Mouse (Mus musculus): ENCODE data around the gene Sfrp2.

Gene Sfrp2

DNA sequence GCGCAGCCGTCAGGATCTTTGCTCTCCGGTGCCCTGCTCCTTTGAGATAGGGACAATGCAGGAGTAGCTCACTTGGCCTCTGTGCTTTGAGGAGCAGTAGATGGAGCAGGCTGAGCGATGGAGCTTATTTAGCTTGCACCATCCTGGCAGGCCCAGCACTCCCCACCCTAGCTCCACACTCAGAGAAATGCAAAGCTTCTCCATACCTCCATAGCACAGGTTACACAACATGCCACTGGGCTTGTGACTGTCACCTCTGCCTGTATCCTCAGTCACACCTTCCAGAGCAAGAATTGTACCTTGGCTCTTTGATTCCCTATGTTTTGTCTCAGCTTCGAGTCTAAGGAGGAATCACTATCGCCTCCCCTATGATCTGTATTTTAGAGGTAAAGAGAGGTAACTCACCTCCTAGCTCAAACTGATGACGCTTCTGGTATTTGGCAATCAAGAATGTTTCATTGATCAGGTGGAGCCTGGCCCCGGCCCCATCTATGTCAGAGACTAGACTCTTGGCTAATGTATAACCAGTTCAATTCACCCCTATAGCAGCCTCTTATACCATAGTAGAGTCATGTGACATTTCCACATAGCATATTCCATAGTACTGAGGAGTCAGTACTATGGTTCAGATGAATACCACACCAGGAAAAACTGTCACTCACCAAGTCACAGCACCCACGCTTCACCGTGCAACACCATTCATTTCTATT is 5.2 kb downstream of the Sfrp2 start:
- DNase-seq (ENCODE audit: low read depth in 2 of 2, low spot score in 2 of 2), result no peak

DNA sequence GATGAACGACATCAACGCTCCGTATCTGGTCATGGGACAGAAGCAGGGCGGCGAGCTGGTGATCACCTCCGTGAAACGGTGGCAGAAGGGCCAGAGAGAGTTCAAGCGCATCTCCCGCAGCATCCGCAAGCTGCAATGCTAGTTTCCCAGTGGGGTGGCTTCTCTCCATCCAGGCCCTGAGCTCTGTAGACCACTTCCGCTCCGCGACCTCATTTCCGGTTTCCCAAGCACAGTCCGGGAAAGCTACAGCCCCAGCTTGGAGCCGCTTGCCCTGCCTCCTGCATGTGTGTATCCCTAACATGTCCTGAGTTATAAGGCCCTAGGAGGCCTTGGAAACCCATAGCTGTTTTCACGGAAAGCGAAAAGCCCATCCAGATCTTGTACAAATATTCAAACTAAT is 7.2 kb downstream of the Sfrp2 start:
- DNase-seq (ENCODE audit: low read depth in 2 of 2, low spot score in 2 of 2), result no peak

DNA sequence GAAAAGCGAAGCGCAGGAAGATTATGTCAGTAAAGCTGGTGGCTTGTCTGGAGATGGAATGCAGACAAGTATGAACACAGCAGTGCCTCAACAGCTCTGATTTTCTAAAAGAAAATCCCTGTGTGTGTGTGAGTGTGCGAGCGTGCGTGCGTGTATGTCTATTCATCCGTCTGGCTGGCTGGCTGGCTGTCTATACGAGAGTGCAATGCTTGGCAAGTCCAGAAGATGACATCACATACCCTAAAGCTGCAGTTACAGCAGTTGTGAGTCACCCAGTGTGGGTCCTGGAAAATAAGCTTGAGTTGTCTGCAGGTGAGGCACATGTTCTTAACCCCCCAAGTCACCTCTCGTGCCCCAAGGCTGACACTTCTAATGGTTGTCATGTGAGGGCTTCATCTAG is 9.3 kb downstream of the Sfrp2 start:
- no peak for DNase-seq (ENCODE audit: low read depth in 2 of 2, low spot score in 2 of 2)

DNA sequence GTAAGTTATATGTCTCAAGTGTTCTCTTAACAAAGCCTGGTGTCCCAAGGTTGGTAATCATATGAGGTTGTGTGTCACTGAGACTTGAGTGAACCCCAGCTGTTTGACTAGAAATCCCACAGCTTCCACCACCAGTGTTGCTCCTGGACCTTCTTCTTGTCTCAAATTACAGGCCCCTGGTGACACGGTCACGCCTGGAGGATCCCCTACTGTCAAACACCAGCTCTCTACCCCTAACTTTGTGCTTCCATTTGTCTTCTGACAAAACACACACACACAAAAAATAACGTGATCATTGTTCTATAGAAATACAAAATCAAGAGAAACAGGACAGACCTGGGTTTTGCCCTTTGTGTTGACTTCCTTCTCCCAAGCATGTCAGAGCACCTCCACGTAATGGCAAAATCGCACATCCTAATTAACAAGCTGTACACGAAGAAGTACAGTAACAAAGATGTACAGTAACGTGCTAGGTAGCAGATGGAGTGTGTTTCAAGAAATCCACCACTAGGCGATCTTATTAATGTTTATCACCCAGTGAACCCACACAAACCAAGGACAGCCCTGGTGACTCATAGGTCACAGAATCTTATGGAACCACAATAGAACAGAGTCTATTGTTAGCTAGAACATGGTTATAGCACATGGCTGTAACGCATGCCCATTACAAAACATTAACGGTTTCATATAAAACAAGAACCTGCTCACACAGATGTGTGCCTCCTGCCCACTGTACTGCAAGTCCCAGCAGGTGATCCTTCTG is 15.5 kb downstream of the Sfrp2 start:
- DNase-seq (ENCODE audit: low read depth in 2 of 2, low spot score in 2 of 2), result no peak

DNA sequence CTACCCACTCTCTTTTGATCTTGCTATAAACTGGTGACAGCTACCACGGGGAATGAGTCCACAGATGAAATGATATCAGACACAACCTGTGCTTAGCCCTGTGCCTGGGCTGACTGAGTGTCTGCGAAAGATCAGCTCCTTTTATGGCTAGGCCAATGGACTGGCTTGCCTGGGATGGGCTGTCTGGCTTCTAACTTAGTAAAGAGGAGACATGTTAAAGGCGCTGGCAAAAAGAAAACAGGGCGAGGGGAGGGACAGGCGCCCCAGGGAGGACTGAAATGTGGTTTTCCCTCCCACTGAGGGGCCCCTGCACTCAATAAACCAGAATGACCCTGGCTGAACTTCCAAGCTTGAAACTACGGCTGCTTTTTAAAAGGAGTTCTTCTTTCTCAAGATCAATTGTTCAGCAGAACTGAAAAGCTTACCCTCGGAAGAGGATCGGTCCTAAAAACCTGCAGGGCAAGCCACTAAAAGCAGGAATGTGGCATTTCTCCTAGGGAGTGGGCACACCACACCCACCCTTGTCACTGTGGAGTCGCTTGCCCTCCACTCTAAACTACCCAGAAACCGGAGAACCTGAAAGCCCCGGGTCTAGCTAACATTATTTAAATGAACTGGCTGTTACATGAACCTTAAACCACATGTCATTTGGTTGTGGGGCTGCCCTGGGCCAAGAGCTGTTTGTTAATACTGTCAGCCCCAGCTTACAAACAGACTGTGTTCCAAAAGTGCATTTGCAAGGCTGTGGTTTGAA is 17.8 kb downstream of the Sfrp2 start:
- DNase-seq (ENCODE audit: low read depth in 2 of 2, low spot score in 2 of 2), result no peak

DNA sequence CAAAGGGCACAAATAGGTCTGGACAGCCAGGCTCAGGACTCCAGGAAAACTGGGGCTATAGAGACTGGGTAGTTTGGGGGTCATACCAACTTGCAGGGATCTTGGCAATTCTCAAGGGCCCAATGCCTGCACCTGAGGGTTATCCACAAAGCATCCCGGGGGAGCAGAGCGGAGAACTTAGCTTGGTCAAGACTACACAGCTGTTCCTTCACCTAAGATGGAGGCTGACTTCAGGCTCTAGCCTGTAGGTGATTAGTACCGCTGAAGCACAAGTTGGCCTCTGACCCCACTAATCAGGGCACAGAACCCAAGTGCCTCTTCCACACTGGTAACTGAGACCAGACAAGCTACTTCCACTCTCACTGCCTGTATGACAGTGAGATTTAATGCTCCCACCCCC is 18.6 kb downstream of the Sfrp2 start:
- DNase-seq (ENCODE audit: low read depth in 2 of 2, low spot score in 2 of 2), result no peak

DNA sequence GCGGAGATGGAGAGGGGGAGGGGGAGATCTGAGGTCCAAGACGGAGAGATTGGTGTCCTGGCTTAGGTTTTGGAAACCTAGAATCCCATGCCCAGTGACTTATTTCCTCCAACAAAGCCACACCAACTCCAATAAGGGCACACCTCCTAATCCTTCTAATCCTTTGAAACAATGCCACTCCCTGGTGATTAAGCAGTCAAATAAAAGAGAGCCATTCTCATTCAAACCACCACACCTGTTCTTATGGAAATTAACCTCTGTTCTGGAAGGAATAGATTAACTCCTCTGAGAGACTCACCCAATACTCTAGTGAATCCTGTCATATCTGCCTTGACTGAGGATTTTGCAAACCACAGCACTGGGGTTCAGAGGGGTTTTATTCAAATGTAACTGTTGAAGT is 21.0 kb downstream of the Sfrp2 start:
- no peak for DNase-seq (ENCODE audit: low read depth in 2 of 2, low spot score in 2 of 2)

DNA sequence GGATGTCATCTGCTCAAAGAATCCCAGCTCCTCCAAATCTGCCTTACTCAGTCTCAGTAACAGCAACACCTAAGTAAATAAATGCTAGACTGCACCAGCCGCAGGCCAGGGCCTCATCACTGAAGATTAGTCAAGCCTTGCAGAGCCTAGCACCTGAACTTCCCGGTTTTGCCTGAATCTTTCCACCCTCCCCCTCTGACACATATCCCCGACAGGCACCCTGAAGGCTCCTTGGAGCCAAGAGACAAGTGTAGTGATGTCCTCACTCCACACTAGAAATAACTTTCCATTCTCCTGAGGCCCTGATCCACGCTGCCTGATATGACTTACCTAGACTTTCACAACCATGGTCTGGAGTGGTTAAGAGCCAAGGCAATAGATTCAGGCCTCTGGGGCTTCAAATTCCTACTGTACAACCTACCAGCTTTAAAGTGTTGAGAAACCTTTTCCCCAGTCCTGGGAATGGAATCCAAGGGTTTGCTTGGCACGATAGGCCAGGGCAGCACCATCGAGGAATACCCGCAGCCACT is 21.7 kb downstream of the Sfrp2 start:
- no peak for DNase-seq (ENCODE audit: low read depth in 2 of 2, low spot score in 2 of 2)

DNA sequence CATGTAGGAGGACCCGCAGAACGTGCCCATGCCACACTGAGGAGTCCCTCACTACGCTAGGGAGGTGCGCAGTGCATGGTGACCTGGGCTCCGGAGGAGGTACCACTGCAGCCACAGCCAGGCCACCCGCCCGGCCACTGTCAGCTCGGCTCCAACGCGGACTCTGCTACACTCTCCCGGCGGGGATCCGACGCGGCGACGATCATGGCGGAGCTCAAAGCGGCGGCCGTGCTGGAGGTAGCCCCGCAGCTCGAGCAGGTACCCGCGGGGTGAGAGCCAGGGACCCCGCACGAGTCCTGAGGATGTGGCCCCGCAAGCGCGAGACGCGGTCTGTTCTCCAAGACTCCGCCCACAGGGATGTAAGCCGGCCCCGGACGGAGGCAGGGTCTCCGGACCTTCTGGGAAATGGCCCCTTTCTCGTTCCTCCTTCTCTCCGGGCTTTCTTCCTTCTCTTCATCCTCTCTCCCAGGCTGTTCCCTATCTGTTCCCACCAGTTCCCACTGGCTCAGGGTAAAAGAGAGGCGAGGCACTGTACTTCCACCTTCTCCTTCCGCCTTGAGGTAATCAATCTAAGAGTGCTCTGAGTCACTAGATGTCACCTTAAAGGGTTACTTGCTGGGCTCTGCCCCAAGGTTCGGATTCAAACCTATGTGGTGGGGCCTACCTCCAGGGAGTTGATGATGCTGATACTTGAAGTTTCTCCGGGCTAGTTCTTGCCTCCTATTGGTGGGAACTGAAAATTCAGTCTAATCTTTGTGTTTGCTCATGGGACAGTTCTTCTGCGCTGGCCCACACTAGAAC is 23.7 kb downstream of the Sfrp2 start:
- DNase-seq (ENCODE audit: low read depth in 2 of 2, low spot score in 2 of 2), result peak; percentile 28 to 29

DNA sequence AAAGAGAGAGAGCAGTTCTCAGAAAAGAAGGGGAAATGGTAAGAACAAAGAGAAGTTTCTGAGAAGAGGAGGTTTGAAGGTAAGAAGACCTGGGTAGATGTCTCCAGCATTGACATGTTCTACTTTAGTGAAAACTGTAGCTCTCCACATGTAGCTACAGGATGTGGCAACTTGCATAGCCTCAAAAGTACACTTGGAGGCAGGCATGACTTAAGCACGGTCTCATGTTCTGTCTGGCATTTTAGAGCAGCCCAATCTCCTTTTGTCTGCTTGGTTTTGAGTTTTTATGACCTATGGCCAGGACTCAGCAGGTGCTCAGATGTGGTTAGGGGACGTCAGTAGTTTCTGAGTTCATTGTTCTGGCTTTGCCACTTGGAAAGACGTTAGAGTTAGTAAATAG is 25.3 kb downstream of the Sfrp2 start:
- DNase-seq (ENCODE audit: low read depth in 2 of 2, low spot score in 2 of 2), result peak; percentile 29 to 42

DNA sequence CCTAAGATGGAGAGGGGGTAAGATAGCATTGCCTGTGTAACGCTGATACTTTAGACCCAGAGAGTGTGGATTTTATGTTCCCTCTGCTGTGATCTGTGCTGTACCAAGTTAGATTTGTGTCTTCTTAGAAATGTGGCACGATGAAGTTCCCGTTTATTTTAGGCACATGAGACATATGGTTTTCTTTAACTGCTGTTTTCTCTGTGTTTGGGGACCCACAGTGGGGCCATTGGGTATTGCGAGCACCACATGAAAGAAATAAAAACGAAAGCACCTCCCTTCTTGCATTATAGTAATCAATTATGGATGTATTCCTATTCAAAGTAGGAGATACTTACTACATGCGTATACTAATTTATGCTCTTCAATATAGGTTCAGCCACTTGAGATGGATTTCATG is 31.0 kb downstream of the Sfrp2 start:
- DNase-seq (ENCODE audit: low read depth in 2 of 2, low spot score in 2 of 2), result no peak

DNA sequence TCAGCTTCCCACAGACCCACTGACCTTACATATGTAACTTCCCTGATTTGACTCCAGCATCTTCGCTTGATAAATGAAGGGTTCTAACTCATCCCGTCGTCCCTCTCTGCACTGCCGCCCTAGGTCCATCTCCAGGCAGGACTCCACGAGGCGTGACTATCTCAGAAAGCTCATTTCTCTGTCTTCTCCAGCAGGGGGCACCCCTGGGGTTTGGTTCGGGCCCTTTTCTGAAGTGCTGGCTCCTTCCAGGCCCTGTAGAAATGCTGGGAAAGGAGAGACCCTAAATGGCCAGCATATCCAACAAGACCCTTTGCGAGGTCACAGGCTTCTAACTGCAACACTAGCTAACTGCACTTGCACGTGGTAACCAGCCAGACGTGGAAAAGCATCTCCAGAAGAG is 31.7 kb downstream of the Sfrp2 start:
- DNase-seq (ENCODE audit: low read depth in 2 of 2, low spot score in 2 of 2), result peak; percentile 32 to 43

DNA sequence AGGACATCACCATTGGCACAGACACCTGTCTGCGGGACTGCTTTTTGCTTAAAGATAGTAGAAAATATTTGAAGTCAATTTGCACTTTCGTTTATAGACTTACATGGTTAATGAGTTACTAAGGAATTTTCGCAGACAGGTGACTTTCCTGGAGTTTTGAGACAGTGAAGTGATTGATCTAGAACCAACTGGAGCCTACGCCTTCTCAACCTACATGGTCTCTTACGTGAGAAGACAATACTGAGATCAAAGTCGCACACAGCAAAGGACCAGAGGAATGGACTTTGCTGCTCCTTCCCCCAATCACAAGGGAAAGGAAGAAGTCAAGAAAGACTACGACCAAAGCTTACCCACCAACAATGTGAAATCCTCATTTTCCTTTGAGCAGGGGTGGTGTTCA is 33.4 kb downstream of the Sfrp2 start:
- DNase-seq (ENCODE audit: low read depth in 2 of 2, low spot score in 2 of 2), result no peak

DNA sequence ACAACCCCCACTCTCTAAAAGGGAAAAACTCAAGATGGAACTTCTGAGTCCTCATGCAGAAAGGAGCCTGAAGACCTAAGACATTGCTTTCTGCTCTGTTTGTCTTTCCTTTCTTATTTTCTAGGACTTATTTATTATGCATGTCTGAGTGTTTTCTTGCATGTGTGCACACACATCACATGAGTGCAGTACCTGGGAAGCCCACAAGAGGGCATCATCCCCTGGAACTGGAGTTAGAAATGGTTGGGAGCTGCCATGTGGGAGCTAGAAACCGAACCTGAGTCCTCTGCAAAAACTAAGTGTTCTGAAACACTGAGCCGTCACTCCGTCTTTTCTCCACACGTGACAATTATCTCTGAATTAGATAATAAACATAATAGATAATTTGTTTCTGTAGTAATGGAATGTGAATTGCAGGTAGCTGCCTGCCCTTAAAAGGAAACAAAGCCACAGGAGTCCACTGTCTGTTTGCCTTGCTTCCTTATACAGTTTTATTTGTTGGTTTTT is 35.6 kb downstream of the Sfrp2 start:
- DNase-seq (ENCODE audit: low read depth in 2 of 2, low spot score in 2 of 2), result no peak

DNA sequence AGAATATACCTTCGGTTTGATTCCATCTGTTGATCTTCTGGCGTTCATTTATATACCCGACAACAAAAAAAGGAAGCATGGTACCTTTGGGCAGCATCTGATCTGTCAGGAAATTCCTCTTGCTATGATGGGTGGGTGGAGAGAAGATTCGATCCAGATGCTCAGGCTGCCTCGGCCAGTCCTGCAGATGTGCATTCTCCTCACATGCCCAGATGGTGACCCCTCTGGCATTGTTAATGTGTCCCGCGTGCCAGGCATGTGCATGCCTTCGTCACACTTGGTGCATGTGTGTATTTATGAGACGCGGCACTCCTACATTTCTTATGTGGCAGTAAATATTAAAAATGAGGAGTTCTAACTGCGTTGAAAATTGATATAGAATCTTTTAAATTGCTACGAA is 42.4 kb downstream of the Sfrp2 start:
- no peak for DNase-seq (ENCODE audit: low read depth in 2 of 2, low spot score in 2 of 2)

DNA sequence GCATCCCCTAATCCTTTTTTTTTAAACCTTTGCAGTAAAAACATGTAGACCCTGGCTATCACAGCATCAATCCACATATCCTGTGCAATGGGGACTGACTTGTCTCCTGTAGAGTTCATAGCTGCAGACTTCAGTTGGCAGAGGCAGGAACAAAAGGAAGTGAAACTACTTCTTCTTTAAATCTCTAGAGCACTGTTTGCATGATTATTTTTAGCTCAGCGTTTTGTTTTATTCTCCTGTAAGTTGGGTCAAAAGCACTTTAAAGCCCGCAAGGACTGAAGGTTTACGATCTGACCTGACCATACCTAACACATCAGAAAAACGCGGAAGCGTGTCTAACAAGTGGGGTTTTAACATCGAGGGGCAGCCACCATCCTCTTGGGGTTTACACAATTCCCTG is 45.9 kb downstream of the Sfrp2 start:
- no peak for DNase-seq (ENCODE audit: low read depth in 2 of 2, low spot score in 2 of 2)

DNA sequence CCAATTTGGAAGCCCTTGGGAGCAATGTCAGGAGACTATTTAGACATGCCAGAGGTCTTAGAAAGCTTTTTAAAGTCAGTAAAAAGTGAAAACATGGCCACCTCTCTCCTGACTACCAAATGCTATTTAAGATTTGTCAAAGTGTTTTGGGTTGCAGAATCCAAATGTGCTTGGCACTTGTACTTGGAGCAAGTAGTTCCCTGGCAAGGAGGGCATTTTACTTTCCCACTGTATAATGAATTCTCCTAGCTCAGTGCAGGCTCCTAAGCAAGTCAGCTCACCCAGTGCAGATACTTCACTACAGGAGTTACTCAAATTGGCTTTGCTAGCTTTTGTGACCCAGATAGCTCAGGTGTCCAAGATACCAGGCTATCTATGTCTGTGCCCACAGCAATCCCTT is 46.7 kb downstream of the Sfrp2 start:
- DNase-seq (ENCODE audit: low read depth in 2 of 2, low spot score in 2 of 2), result no peak

DNA sequence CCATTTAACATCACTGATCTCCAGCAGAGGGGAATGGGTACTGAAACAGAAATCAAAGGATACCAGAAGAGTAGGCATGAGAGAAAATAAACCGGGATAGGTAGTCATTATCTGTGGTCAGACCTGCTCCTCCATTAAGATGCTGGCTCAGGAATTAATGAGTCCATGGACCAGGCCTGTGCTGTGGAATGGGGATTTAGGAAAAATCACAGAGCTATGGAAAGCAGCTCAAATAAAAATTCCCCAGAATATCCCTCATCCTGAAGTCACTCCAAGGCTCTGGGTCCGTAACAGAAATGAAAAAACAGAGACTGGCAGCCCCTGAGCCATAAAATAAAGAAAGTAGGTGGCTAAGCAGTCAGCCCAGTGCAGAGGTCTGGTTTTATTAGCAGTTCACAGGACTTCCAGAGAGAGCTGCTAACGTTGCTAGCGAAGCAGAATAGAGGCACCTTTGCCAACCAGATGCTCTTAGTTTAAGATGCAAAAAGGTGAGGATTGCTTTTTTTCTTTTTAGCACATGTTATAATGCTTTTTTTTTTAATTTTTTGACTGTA is 50.3 kb downstream of the Sfrp2 start:
- DNase-seq (ENCODE audit: low read depth in 2 of 2, low spot score in 2 of 2), result no peak

DNA sequence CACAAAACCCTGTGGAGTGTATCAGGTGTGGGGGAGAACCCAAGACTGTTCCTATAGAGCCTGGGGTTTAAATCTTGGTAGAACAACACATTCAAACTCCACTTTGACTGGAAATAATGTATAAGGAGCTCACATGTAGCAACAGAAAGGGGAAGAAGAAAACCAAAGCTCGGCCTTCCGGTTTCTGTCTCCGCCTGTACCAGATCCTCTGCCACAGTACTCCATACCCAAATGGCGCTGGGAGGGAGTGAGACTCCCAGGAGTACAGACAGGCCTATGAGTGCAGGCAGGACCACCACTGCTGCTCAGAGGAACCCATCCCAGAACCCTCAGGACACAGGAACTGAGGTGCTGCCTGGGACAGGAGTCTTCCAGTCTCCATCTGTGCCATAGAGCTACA is 57.7 kb downstream of the Sfrp2 start:
- no peak for DNase-seq (ENCODE audit: low read depth in 2 of 2, low spot score in 2 of 2)

Data from CD8-positive naive resting alpha-beta T cell, adult 2 months (primary cell).